Mouse (Mus musculus): ENCODE data around the gene Aatf. TPM values are rescaled to one million over a fixed set of nuclear protein-coding genes. Genes with fewer than 3 reads are reported as not detected.
A peak's percentile ranks its signal among the peaks of the same experiment; 100 is the strongest.

The Aatf gene
- polyA plus RNA-seq, 1 experiment from 2014 or later = 46.3 TPM

DNA sequence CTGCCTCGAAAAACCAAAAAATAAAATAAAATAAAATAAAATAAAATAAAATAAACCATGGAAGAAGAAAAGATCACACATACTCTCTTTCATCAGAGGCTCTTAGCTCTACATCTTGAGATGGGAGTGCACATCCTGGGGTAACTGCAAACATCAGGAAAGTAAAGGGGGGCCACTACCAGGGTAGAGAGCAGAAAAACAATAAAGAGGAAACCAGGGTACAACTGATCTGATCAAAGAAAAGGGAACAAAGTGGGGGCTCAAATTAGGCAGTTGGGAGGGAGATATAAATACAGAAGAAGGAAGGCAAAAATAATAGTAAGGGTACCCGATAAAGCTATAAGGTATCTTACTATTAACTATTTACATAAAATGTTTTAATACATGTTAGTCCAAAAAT is 36.7 kb downstream of the Aatf start:
- ATAC-seq (ENCODE audit: low FRiP score, low TSS enrichment) (no peak), DNase-seq (no peak)
- WGBS = 94% methylated on average over 2 of the region's 2 CpGs
- Histone ChIP-seq H3K4me3 (replicated peaks; ENCODE audit: low read depth, low read length) (no peak overlapping the region), H3K9ac (replicated peaks; ENCODE audit: low read length) (no peak overlapping the region), H3K9me3 (ENCODE audit: control insufficient read depth, low read length) (no peaks in the 10 kb centered on the region), H3K27me3 (ENCODE audit: control insufficient read depth, insufficient read depth, low read length) (no peaks in the 10 kb centered on the region), H3K4me2 (ENCODE audit: low read length) (no peak overlapping the region), H3K36me3 (ENCODE audit: control insufficient read depth, insufficient read depth, low read length) (0 out of 2 replicates have a peak, but pooled peaks cover 4% of the 10 kb centered on the region), H3K27ac (replicated peaks; ENCODE audit: low read depth, low read length) (no peak overlapping the region), H3K4me1 (ENCODE audit: control insufficient read depth, insufficient read depth, low read length) (peaks cover 17% of the 10 kb centered on the region)

DNA sequence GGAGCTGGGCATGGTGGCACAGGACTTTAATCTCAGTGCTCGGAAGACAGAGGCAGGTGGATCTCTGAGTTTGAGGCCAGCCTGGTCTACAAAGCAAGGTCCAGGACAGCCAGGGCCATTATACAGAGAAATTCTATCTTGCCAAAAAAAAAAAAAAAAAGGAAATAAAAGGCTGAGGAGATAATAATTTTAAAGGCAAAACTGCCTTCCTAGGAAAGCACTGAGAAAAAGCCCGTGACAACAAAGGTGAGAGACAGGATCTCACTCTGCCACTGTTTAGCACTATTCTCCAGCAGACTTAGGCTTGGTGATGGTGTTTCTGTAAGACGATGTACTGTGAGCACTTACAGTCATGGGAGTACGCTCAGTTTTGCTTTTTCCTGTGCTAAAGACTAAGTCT is 37.3 kb downstream of the Aatf start:
- no peaks in the 10 kb centered on the region for H3K27me3 ChIP-seq (ENCODE audit: control insufficient read depth, insufficient read depth, low read length)
- H3K9me3 ChIP-seq (ENCODE audit: control insufficient read depth, low read length) = no peaks in the 10 kb centered on the region
- ATAC-seq (ENCODE audit: low FRiP score, low TSS enrichment) (no peak), DNase-seq (no peak)
- H3K36me3 ChIP-seq (ENCODE audit: control insufficient read depth, insufficient read depth, low read length) = 0 out of 2 replicates have a peak, but pooled peaks cover 5% of the 10 kb centered on the region
- 96% methylated on average over 4 of the region's 4 CpGs for WGBS
- peaks cover 12% of the 10 kb centered on the region; the same call in 1 of the 2 replicates for H3K4me1 ChIP-seq (ENCODE audit: control insufficient read depth, insufficient read depth, low read length)
- no peak overlapping the region for H3K27ac ChIP-seq (replicated peaks; ENCODE audit: low read depth, low read length)
- no peak overlapping the region for H3K4me2 ChIP-seq (ENCODE audit: low read length)
- no peak overlapping the region for H3K4me3 ChIP-seq (replicated peaks; ENCODE audit: low read depth, low read length)
- H3K9ac ChIP-seq (replicated peaks; ENCODE audit: low read length) = no peak overlapping the region

DNA sequence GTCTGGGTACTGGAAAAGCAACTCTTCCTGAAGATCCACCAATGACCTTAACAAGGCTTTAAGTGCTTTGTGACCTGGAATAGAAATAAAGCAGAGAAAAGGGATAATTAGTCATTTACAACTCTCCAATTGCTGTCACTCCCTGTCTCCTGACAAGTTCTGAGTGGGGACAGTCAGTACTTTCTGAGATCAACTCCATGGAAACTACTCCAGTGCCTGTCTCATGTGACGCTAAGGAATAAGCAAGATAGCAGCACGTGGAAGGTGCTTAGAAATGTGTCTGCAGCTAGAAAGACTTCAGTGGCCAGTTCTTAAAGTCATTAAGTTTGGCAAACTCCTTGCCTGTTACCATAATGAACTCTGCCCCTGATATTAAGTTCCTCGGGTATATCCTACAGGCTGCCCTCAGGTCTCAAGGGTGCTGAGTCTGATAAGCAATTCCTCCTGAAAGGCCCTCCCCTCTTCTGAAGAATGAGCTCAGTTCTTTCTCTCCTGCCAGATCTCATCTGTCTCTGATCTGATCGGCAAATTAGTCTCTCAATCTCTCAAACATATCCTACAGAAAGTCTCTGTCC is 40.1 kb downstream of the Aatf start:
- no peaks in the 10 kb centered on the region for H3K9me3 ChIP-seq (ENCODE audit: control insufficient read depth, low read length)
- no peaks in the 10 kb centered on the region for H3K27me3 ChIP-seq (ENCODE audit: control insufficient read depth, insufficient read depth, low read length)
- no peak overlapping the region for H3K4me3 ChIP-seq (replicated peaks; ENCODE audit: low read depth, low read length)
- no peaks in the 10 kb centered on the region for H3K4me1 ChIP-seq (ENCODE audit: control insufficient read depth, insufficient read depth, low read length)
- no peak overlapping the region for H3K27ac ChIP-seq (replicated peaks; ENCODE audit: low read depth, low read length)
- H3K9ac ChIP-seq (replicated peaks; ENCODE audit: low read length) = no peak overlapping the region
- no peak for DNase-seq
- ATAC-seq (ENCODE audit: low FRiP score, low TSS enrichment) = no peak
- H3K36me3 ChIP-seq (ENCODE audit: control insufficient read depth, insufficient read depth, low read length) = peaks cover 19% of the 10 kb centered on the region; the same call in 1 of the 2 replicates
- H3K4me2 ChIP-seq (ENCODE audit: low read length) = no peak overlapping the region
- WGBS = 86% methylated on average over 4 of the region's 4 CpGs

DNA sequence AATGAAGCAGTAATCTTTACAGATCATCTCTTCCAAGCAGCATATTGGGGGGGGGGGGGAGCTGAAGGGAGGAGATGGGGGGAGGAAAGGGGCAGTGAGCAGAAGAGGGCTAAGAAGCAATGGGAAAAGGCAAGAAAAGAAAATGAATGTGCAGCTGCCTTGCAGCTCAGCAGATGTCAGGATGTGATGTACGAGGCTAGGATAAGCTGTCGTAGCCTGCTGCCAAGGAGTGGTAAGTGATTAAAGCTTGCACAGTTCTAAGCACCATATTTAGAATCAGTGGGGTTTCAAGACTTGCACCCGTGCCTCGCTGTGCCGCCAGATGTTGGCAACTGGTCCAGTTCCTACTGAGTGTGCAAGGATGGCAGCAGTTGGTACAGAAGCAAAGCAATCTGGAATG is 48.8 kb downstream of the Aatf start:
- H3K27ac ChIP-seq (replicated peaks; ENCODE audit: low read depth, low read length) = peak overlapping the region; percentile 57
- H3K9me3 ChIP-seq (ENCODE audit: control insufficient read depth, low read length) = no peaks in the 10 kb centered on the region
- H3K4me2 ChIP-seq (ENCODE audit: low read length) = no peak overlapping the region
- no peak overlapping the region for H3K4me3 ChIP-seq (replicated peaks; ENCODE audit: low read depth, low read length)
- H3K9ac ChIP-seq (replicated peaks; ENCODE audit: low read length) = no peak overlapping the region
- 51% methylated on average over 5 of the region's 5 CpGs for WGBS
- no peak for ATAC-seq (ENCODE audit: low FRiP score, low TSS enrichment)
- peaks cover 12% of the 10 kb centered on the region for H3K36me3 ChIP-seq (ENCODE audit: control insufficient read depth, insufficient read depth, low read length)
- H3K4me1 ChIP-seq (ENCODE audit: control insufficient read depth, insufficient read depth, low read length) = 0 out of 2 replicates have a peak, but pooled peaks cover 2% of the 10 kb centered on the region
- peak; percentile 25 for DNase-seq
- H3K27me3 ChIP-seq (ENCODE audit: control insufficient read depth, insufficient read depth, low read length) = no peaks in the 10 kb centered on the region

DNA sequence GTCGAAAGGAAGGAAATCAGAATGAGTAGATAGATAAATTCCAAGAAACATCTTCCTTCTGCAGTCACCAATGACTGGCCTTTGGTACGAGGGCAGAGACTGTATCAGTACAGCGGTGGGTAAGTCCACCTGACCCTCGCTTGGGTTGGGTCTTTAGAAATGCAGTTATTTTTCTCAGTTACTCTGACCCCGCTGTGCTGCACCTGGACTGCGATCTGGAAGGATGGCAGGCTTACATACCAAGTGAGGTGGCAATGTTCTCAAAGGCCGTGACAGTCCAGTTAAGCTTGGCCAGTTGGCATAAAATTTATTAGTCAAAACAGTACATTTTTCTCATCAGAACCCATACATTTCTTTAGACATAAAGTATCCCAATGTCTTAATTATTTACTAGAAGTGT is 59.4 kb downstream of the Aatf start:
- ATAC-seq (ENCODE audit: low FRiP score, low TSS enrichment) (no peak), DNase-seq (no peak)
- Histone ChIP-seq H3K36me3 (ENCODE audit: control insufficient read depth, insufficient read depth, low read length) (no peaks in the 10 kb centered on the region), H3K4me3 (replicated peaks; ENCODE audit: low read depth, low read length) (no peak overlapping the region), H3K4me2 (ENCODE audit: low read length) (no peak overlapping the region), H3K9me3 (ENCODE audit: control insufficient read depth, low read length) (no peaks in the 10 kb centered on the region), H3K27ac (replicated peaks; ENCODE audit: low read depth, low read length) (no peak overlapping the region), H3K4me1 (ENCODE audit: control insufficient read depth, insufficient read depth, low read length) (no peaks in the 10 kb centered on the region), H3K27me3 (ENCODE audit: control insufficient read depth, insufficient read depth, low read length) (no peaks in the 10 kb centered on the region), H3K9ac (replicated peaks; ENCODE audit: low read length) (no peak overlapping the region)
- WGBS = 95% methylated on average over 7 of the region's 7 CpGs

DNA sequence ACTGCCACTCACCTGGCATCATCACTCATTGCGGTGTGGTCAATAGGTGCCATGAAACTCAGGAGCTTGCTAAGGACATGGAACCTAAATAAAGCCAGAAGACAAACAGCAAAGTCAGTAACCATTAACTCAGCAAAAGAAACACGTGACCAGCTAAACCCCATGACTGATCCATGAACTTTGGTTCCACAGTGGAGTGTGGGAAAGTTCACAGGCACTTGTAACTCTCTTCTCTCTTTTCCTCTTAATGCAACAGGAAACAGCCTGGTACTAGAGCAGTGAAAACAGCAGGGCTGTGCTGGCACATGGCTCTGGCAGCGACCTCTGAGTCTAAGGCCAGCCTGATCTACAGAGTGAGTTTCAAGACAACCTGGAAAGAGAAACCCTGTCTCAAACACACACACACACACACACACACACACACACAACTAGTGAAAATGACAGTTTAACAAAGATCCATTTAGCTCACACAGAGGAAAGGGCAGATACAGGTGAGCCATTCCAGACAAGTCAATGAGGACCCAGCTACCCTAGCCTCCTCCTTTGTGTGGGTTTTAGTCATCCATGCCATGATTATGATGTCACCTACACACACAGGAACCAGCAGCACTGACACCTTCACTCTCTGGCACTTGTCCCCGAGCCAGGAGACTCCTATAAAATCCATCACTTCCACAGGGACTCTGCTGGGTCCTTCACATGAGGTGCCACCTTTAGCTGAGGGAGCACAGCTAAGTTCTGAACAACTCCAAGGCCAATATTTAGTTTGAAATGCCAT is 70.6 kb downstream of the Aatf start:
- no peak overlapping the region for H3K27ac ChIP-seq (replicated peaks; ENCODE audit: low read depth, low read length)
- ATAC-seq (ENCODE audit: low FRiP score, low TSS enrichment) (no peak), DNase-seq (no peak)
- H3K4me3 ChIP-seq (replicated peaks; ENCODE audit: low read depth, low read length) = no peak overlapping the region
- no peak overlapping the region for H3K9ac ChIP-seq (replicated peaks; ENCODE audit: low read length)
- no peak overlapping the region for H3K4me2 ChIP-seq (ENCODE audit: low read length)
- H3K36me3 ChIP-seq (ENCODE audit: control insufficient read depth, insufficient read depth, low read length) = peaks cover 20% of the 10 kb centered on the region
- H3K9me3 ChIP-seq (ENCODE audit: control insufficient read depth, low read length) = no peaks in the 10 kb centered on the region
- no peaks in the 10 kb centered on the region for H3K27me3 ChIP-seq (ENCODE audit: control insufficient read depth, insufficient read depth, low read length)
- WGBS = 91% methylated on average over 4 of the region's 4 CpGs
- H3K4me1 ChIP-seq (ENCODE audit: control insufficient read depth, insufficient read depth, low read length) = no peaks in the 10 kb centered on the region

DNA sequence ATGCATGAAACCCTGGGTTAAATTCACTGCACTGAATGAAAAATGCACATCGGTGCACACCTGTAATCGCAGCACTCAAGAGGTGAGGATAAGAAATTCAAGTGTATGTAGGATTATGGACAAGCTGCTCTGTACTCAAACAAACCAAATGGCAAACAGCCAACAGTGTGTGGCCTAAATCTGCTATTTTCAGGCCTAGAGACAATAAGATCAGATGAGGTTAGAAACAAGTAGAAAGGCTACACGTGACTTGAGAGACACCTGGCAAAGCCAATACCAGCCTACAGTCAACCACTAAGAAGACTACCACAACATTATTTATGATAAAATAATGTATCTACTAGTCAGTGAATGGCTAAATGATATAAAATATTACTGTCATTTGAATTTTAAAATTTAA is 72.9 kb downstream of the Aatf start:
- Histone ChIP-seq H3K4me3 (replicated peaks; ENCODE audit: low read depth, low read length) (no peak overlapping the region), H3K4me1 (ENCODE audit: control insufficient read depth, insufficient read depth, low read length) (no peaks in the 10 kb centered on the region), H3K4me2 (ENCODE audit: low read length) (no peak overlapping the region), H3K9ac (replicated peaks; ENCODE audit: low read length) (no peak overlapping the region), H3K27me3 (ENCODE audit: control insufficient read depth, insufficient read depth, low read length) (no peaks in the 10 kb centered on the region), H3K27ac (replicated peaks; ENCODE audit: low read depth, low read length) (no peak overlapping the region), H3K9me3 (ENCODE audit: control insufficient read depth, low read length) (no peaks in the 10 kb centered on the region), H3K36me3 (ENCODE audit: control insufficient read depth, insufficient read depth, low read length) (peaks cover 20% of the 10 kb centered on the region)
- WGBS = 92% methylated on average over 3 of the region's 3 CpGs
- DNase-seq (no peak), ATAC-seq (ENCODE audit: low FRiP score, low TSS enrichment) (no peak)

DNA sequence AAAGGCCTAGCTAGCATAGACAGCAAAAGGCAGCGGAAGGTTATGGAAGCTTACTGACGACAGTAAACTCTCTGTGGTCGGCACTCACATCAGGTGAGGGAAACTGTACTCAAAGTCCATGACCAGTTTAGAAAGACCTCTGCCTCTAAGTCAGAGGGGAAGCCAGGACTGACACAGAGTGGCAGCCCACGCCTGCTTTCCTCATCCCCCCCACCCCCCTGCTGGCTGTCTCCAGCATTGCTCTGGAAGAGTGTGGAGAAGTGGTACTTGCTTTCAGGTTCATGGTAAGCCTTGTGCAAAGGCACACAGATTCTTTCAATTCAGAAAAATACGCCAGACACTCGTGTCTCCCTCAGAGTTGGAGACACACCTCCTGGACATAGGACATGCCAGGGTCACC is 78.4 kb downstream of the Aatf start:
- 71% methylated on average over 6 of the region's 6 CpGs for WGBS
- ATAC-seq (ENCODE audit: low FRiP score, low TSS enrichment) (no peak), DNase-seq (no peak)
- Histone ChIP-seq H3K27me3 (ENCODE audit: control insufficient read depth, insufficient read depth, low read length) (no peaks in the 10 kb centered on the region), H3K9me3 (ENCODE audit: control insufficient read depth, low read length) (no peaks in the 10 kb centered on the region), H3K4me2 (ENCODE audit: low read length) (no peak overlapping the region), H3K27ac (replicated peaks; ENCODE audit: low read depth, low read length) (no peak overlapping the region), H3K36me3 (ENCODE audit: control insufficient read depth, insufficient read depth, low read length) (no peaks in the 10 kb centered on the region), H3K9ac (replicated peaks; ENCODE audit: low read length) (no peak overlapping the region), H3K4me3 (replicated peaks; ENCODE audit: low read depth, low read length) (no peak overlapping the region), H3K4me1 (ENCODE audit: control insufficient read depth, insufficient read depth, low read length) (peaks cover under 1% of the 10 kb centered on the region; the same call in 1 of the 2 replicates)

DNA sequence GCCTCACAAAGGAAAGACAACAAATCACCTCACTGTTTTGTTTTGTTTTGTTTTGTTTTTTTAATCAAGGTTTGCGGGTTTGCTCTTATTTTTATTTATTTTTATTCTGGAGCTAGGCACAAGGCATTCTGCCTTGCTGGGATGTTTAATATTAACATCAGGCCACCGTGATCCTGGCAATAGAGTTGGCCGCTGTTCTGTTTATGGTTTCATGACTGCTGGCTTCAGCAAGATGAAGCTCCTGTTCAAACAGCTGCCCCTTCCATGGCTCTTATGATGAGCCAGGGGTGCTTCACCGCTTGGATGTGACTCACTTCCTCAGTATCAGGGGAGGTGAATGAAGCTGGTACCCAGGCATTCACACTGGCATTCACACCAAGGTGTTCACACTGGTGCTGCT is 83.0 kb downstream of the Aatf start:
- H3K36me3 ChIP-seq (ENCODE audit: control insufficient read depth, insufficient read depth, low read length) = no peaks in the 10 kb centered on the region
- H3K4me2 ChIP-seq (ENCODE audit: low read length) = no peak overlapping the region
- no peaks in the 10 kb centered on the region for H3K27me3 ChIP-seq (ENCODE audit: control insufficient read depth, insufficient read depth, low read length)
- no peak for ATAC-seq (ENCODE audit: low FRiP score, low TSS enrichment)
- H3K9me3 ChIP-seq (ENCODE audit: control insufficient read depth, low read length) = no peaks in the 10 kb centered on the region
- H3K9ac ChIP-seq (replicated peaks; ENCODE audit: low read length) = no peak overlapping the region
- H3K27ac ChIP-seq (replicated peaks; ENCODE audit: low read depth, low read length) = 0 out of 2 replicates have a peak overlapping the region, but pooled peaks have one; percentile 14
- H3K4me1 ChIP-seq (ENCODE audit: control insufficient read depth, insufficient read depth, low read length) = peaks cover 12% of the 10 kb centered on the region
- no peak for DNase-seq
- 85% methylated on average over 4 of the region's 4 CpGs for WGBS
- H3K4me3 ChIP-seq (replicated peaks; ENCODE audit: low read depth, low read length) = no peak overlapping the region
